Mouse (Mus musculus): ENCODE data around the gene Dlx2. TPM values are rescaled to one million over a fixed set of nuclear protein-coding genes. Genes with fewer than 3 reads are reported as not detected.

The Dlx2 gene
- polyA plus RNA-seq, 1 experiment from 2014 or later: 0.05 TPM

DNA sequence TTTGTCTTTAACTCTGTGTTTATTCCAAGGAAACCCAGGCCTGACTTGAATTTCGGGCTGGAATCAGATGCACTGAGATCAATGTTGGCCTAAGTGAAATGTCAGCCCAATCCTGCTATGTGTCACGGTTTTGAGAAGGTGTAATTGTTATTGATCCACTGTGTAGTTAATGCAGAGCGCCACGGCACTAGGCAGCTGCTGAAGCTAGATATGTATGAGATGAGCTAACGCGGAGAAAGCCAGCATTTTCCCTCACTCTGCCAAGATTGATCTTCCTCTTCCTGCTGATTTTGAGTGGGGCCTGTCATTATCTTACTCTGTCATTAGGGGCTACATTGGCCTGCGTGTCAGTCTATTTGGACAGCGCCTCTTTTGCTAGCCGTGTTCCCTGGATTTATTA lies 34.2 kb downstream of the Dlx2 start:
- no peak for DNase-seq (ENCODE audit: low spot score)

DNA sequence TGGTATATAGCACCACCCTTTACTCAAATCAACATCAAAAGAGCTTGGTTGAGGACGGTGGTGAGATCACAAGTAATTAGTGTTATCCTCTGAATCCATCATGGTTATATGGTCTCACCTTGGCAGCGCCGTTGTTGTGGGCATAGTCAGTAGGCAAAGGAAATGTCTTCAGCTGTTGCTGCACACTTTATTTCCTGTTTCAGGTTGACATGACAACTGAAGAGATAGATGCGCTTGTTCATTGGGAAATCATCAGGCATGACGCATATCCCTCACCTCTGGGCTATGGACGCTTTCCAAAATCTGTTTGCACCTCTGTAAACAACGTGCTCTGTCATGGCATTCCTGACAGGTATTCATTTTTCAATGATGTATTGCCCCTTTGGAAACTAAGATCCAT lies 35.3 kb downstream of the Dlx2 start:
- DNase-seq (ENCODE audit: low spot score): no peak

DNA sequence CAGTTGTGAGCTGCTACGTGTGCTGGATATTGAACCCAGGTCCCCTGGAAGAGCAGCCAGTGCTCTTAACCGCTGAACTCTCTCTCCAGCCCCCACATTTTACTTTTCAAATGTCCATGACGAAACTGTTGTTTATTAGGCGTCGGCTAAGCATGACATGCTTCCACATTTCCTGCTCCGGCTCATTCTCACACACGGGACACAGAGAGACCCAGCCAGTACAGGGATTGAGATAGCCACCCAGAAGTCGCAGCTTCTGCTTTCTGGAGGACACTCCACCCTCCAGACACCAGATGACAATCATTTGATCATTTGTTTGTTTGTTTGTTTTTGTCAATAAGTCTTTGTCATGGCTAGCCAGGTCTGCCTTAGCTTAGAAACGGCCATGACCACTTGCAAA lies 41.7 kb downstream of the Dlx2 start:
- no peak for DNase-seq (ENCODE audit: low spot score)

- no peak for DNase-seq (ENCODE audit: low spot score)
These were observed 47.0 kb downstream of the Dlx2 start for GRCm38 (mm10) chr2:71499276-71500230.

- no peak for DNase-seq (ENCODE audit: low spot score)
These were observed 49.4 kb downstream of the Dlx2 start for GRCm38 (mm10) chr2:71497175-71497574.

- no peak for DNase-seq (ENCODE audit: low spot score)
These were observed 51.6 kb downstream of the Dlx2 start for GRCm38 (mm10) chr2:71494971-71495370.

GRCm38 (mm10) chr2:71494503-71494902 lies 52.1 kb downstream of the Dlx2 start:
- no peak for DNase-seq (ENCODE audit: low spot score)

Other genes with a start within 250 kb of the Dlx2 start
- 63.2 and 69.6 TPM in 2 replicates for gene Slc25a12, start 179.0 kb downstream of the Dlx2 start, polyA plus RNA-seq (2015; fragmentation: Nextera tagmentation; extraction: Ambion mirVana)
- 147 and 157 TPM in 2 replicates for gene Hat1, start 157.8 kb downstream of the Dlx2 start, polyA plus RNA-seq (2015; fragmentation: Nextera tagmentation; extraction: Ambion mirVana)
- gene Metap1d, start 93.5 kb downstream of the Dlx2 start, polyA plus RNA-seq (2015; fragmentation: Nextera tagmentation; extraction: Ambion mirVana): 24.2 and 25.8 TPM in 2 replicates
- 0.12 and 0.44 TPM in 2 replicates for gene Dlx1, start 18.6 kb downstream of the Dlx2 start, polyA plus RNA-seq (2015; fragmentation: Nextera tagmentation; extraction: Ambion mirVana)
- 34.9 and 37.8 TPM in 2 replicates for gene Itga6, start 198.9 kb upstream of the Dlx2 start, polyA plus RNA-seq (2015; fragmentation: Nextera tagmentation; extraction: Ambion mirVana)